8 mouse cellular contexts compared by ENCODE assay signal in genomic region chrX:167208978-167209754, GRCm38 (mm10). TPM values are rescaled to one million over a fixed set of nuclear protein-coding genes. Genes with fewer than 3 reads are reported as not detected.
DNase-seq lines count a peak whose midpoint lies in the region; ATAC-seq and TF ChIP-seq lines count a peak whose summit lies in the region.

Tmsb4x (minus strand) TSS chrX:167209315.

- H3K9me3 ChIP-seq in forebrain, embryonic 12.5 days = no peaks in the 10 kb centered on the region
- H3K9me3 ChIP-seq in heart, embryonic 16.5 days (replicated peaks; ENCODE audit: control insufficient read depth, low read length) = no peaks in the 10 kb centered on the region
- no peaks in the 10 kb centered on the region for H3K9me3 ChIP-seq in liver, embryonic 16.5 days (replicated peaks; ENCODE audit: control insufficient read depth, low read length)
- no peaks in the 10 kb centered on the region for H3K9me3 ChIP-seq in neural tube, embryonic 12.5 days
- H3K9me3 ChIP-seq in stomach, postnatal 0 days (ENCODE audit: control insufficient read depth, low read length) = no peaks in the 10 kb centered on the region

- ATAC-seq in forebrain, embryonic 12.5 days (ENCODE audit: low FRiP score) = peak; percentile 93
- peak; percentile 86 for ATAC-seq in heart, embryonic 16.5 days (replicated peaks; ENCODE audit: extremely low read depth, insufficient read depth, low FRiP score)
- ATAC-seq in liver, embryonic 16.5 days (ENCODE audit: low read depth) = peak; percentile 67
- ATAC-seq in neural tube, embryonic 12.5 days (ENCODE audit: low FRiP score, low read depth) = peak; percentile 89
- ATAC-seq in stomach, postnatal 0 days (ENCODE audit: low FRiP score, low TSS enrichment) = peak; percentile 83

- peak within 1 kb of the TSS; percentile 94 for H3K27ac ChIP-seq in forebrain, embryonic 12.5 days
- peak within 1 kb of the TSS; percentile 95 for H3K27ac ChIP-seq in heart, embryonic 16.5 days (ENCODE audit: low read length)
- H3K27ac ChIP-seq in liver, embryonic 16.5 days (ENCODE audit: low read length) = peak within 1 kb of the TSS; percentile 55
- H3K27ac ChIP-seq in neural tube, embryonic 12.5 days = peak within 1 kb of the TSS; percentile 87
- peak within 1 kb of the TSS; percentile 92 for H3K27ac ChIP-seq in stomach, postnatal 0 days (replicated peaks)

- H3K4me3 ChIP-seq in forebrain, embryonic 12.5 days (replicated peaks) = peak within 1 kb of the TSS; percentile 57
- H3K4me3 ChIP-seq in heart, embryonic 16.5 days (ENCODE audit: low read length) = peak within 1 kb of the TSS; percentile 77
- H3K4me3 ChIP-seq in liver, embryonic 16.5 days (ENCODE audit: low read depth, low read length) = peak within 1 kb of the TSS; percentile 50
- H3K4me3 ChIP-seq in neural tube, embryonic 12.5 days = peak within 1 kb of the TSS; percentile 60
- peak within 1 kb of the TSS; percentile 60 for H3K4me3 ChIP-seq in stomach, postnatal 0 days (ENCODE audit: low read depth, low read length)

- H3K9ac ChIP-seq in forebrain, embryonic 12.5 days = peak within 1 kb of the TSS; percentile 80
- peak within 1 kb of the TSS; percentile 83 for H3K9ac ChIP-seq in heart, embryonic 16.5 days (ENCODE audit: low read length)
- peak within 1 kb of the TSS; percentile 47 for H3K9ac ChIP-seq in liver, embryonic 16.5 days (ENCODE audit: low read depth, low read length)
- H3K9ac ChIP-seq in neural tube, embryonic 12.5 days = peak within 1 kb of the TSS; percentile 74
- H3K9ac ChIP-seq in stomach, postnatal 0 days (ENCODE audit: low read length) = peak within 1 kb of the TSS; percentile 85

- H3K27me3 ChIP-seq in forebrain, embryonic 12.5 days = peaks cover 35% of the 10 kb centered on the region
- H3K27me3 ChIP-seq in heart, embryonic 16.5 days (ENCODE audit: control insufficient read depth, insufficient read depth, low read length) = no peaks in the 10 kb centered on the region
- peaks cover 6% of the 10 kb centered on the region for H3K27me3 ChIP-seq in liver, embryonic 16.5 days (ENCODE audit: control insufficient read depth, insufficient read depth, low read depth, low read length)
- H3K27me3 ChIP-seq in neural tube, embryonic 12.5 days (replicated peaks) = no peaks in the 10 kb centered on the region; the same call in 1 of the 2 replicates
- H3K27me3 ChIP-seq in stomach, postnatal 0 days (ENCODE audit: control insufficient read depth, insufficient read depth, low read length) = no peaks in the 10 kb centered on the region

- H3K4me1 ChIP-seq in forebrain, embryonic 12.5 days = peaks cover 21% of the 10 kb centered on the region
- H3K4me1 ChIP-seq in heart, embryonic 16.5 days (ENCODE audit: control insufficient read depth, insufficient read depth, low read length) = peaks cover 14% of the 10 kb centered on the region; the same call in 1 of the 2 replicates
- no peaks in the 10 kb centered on the region for H3K4me1 ChIP-seq in liver, embryonic 16.5 days (ENCODE audit: control insufficient read depth, low read depth, low read length)
- H3K4me1 ChIP-seq in neural tube, embryonic 12.5 days = peaks cover 10% of the 10 kb centered on the region; the same call in 1 of the 2 replicates
- no peaks in the 10 kb centered on the region for H3K4me1 ChIP-seq in stomach, postnatal 0 days (replicated peaks; ENCODE audit: control insufficient read depth, insufficient read depth)

- peak within 1 kb of the TSS; percentile 56 for H3K4me2 ChIP-seq in forebrain, embryonic 12.5 days
- peak within 1 kb of the TSS; percentile 66 for H3K4me2 ChIP-seq in heart, embryonic 16.5 days (ENCODE audit: low read depth, low read length)
- H3K4me2 ChIP-seq in liver, embryonic 16.5 days (ENCODE audit: low read depth, low read length) = peak within 1 kb of the TSS; percentile 60
- H3K4me2 ChIP-seq in neural tube, embryonic 12.5 days (replicated peaks) = peak within 1 kb of the TSS; percentile 58
- peak within 1 kb of the TSS; percentile 51 for H3K4me2 ChIP-seq in stomach, postnatal 0 days (replicated peaks; ENCODE audit: low read depth)

- TF ChIP-seq CTCF in stomach, postnatal 0 days (IDR thresholded peaks at IDR 0.05; ENCODE audit: low read depth) = no peak

- peak; percentile 89 for DNase-seq in CD4-positive, CD25-positive, alpha-beta regulatory T cell, adult 2 months (ENCODE audit: low read depth, low spot score)
- DNase-seq in c-Kit-positive CD71-positive TER-119-positive erythroid progenitor cells, embryonic 14.5 days (ENCODE audit: low spot score) = peak; percentile 49
- DNase-seq in kidney, postnatal 36 days = peak; percentile 75
- DNase-seq in stomach, postnatal 0 days (ENCODE audit: low spot score) = peak; percentile 85

- 14% methylated on average over 39 of the region's 39 CpGs for WGBS in forebrain, embryonic 12.5 days
- 13% methylated on average over 34 of the region's 39 CpGs for WGBS in heart, embryonic 16.5 days
- 16% methylated on average over 39 of the region's 39 CpGs for WGBS in liver, embryonic 16.5 days (ENCODE audit: insufficient replicate concordance)
- WGBS in neural tube, embryonic 12.5 days = 20% methylated on average over 39 of the region's 39 CpGs
- 23% methylated on average over 39 of the region's 39 CpGs for WGBS in stomach, postnatal 0 days

- TF ChIP-seq EP300 in stomach, postnatal 0 days (optimal IDR thresholded peaks at IDR 0.05) = no peak

- H3K36me3 ChIP-seq in forebrain, embryonic 12.5 days (replicated peaks) = no peaks in the 10 kb centered on the region
- H3K36me3 ChIP-seq in heart, embryonic 16.5 days (ENCODE audit: control insufficient read depth, insufficient read depth) = 0 out of 2 replicates have a peak, but pooled peaks cover 2% of the 10 kb centered on the region
- no peaks in the 10 kb centered on the region for H3K36me3 ChIP-seq in liver, embryonic 16.5 days (ENCODE audit: control insufficient read depth, insufficient read depth)
- no peaks in the 10 kb centered on the region for H3K36me3 ChIP-seq in neural tube, embryonic 12.5 days
- no peaks in the 10 kb centered on the region for H3K36me3 ChIP-seq in stomach, postnatal 0 days (ENCODE audit: control insufficient read depth, insufficient read depth, low read length)

RNA-seq across cellular contexts. Expression of gene Tmsb4x, which starts in this region (rescaled TPM):
- 5,994 and 6,112 TPM in 2 replicates for polyA plus RNA-seq in forebrain, embryonic 12.5 days (2016; fragmentation: Nextera tagmentation; extraction: Ambion mirVana)
- polyA plus RNA-seq in heart, embryonic 16.5 days (2015; fragmentation: Nextera tagmentation; extraction: Ambion mirVana) = 2,294 and 2,338 TPM in 2 replicates
- 1,121 and 1,210 TPM in 2 replicates for polyA plus RNA-seq in liver, embryonic 16.5 days (2015; fragmentation: Nextera tagmentation; extraction: Ambion mirVana)
- 6,094 and 7,057 TPM in 2 replicates for polyA plus RNA-seq in neural tube, embryonic 12.5 days (2016; fragmentation: Nextera tagmentation; extraction: Ambion mirVana)
- 6,456 and 7,015 TPM in 2 replicates for polyA plus RNA-seq in stomach, postnatal 0 days (2015; fragmentation: Nextera tagmentation; extraction: Ambion mirVana)

Comparison
In these comparisons a context has a peak if more than half of its experiments do, and no peak if none do; other contexts are left out.
1. Peak in every context shown above with its lines: DNase-seq, ATAC-seq, H3K4me3 ChIP-seq and H3K27ac ChIP-seq.